Mouse (Mus musculus) megakaryocyte, embryonic 14.5 days (primary cell): ENCODE results near the gene Hba-a1. TPM values are rescaled to one million over a fixed set of nuclear protein-coding genes. Genes with fewer than 3 reads are reported as not detected.
"Not testable (repeated sequence)": the region's sequence is repeated elsewhere in the genome, so short reads cannot be mapped to it uniquely, and the experiment has no call there.

ENCODE experiments used
- H3K27me3 ChIP-seq: replicated peaks from 2 replicates; pipeline ENCODE3; 2012; ENCODE audit warnings: inconsistent platforms
- H3K36me3 ChIP-seq: replicated peaks from 2 replicates; pipeline ENCODE3; 2012; ENCODE audit warnings: low read length, inconsistent platforms, mixed read lengths
- H3K4me1 ChIP-seq: 2 replicates; pipeline ENCODE4 v1.6.1; 2012; ENCODE audit warnings: inconsistent platforms
- H3K4me3 ChIP-seq: replicated peaks from 2 replicates; pipeline ENCODE3; 2012; ENCODE audit warnings: moderate library complexity, mild to moderate bottlenecking, inconsistent platforms
- H3K9me3 ChIP-seq: 2 replicates; pipeline ENCODE4 v1.6.1; 2012; ENCODE audit warnings: inconsistent platforms
- FLI1 ChIP-seq: IDR thresholded peaks from 2 replicates; pipeline ENCODE4 v1.6.1; 2012; ENCODE audit warnings: low read length, inconsistent platforms, mixed read lengths
- GATA1 ChIP-seq: IDR thresholded peaks from 3 replicates; pipeline ENCODE4 v1.6.1; 2012; ENCODE audit warnings: mixed read lengths, low read length, inconsistent platforms, borderline replicate concordance
- polyA plus RNA-seq: library from polyadenylated mRNA; stranded (reverse); fragments of >175 nt; gene quantifications from 2 replicates; pipeline ENCODE4 v1.2.3, GENCODE M21; 2012; ENCODE audit warnings: low replicate concordance; ENCODE audit not compliant: insufficient read depth

The Hba-a1 gene
- polyA plus RNA-seq, 1 experiment: 5,345 TPM

DNA sequence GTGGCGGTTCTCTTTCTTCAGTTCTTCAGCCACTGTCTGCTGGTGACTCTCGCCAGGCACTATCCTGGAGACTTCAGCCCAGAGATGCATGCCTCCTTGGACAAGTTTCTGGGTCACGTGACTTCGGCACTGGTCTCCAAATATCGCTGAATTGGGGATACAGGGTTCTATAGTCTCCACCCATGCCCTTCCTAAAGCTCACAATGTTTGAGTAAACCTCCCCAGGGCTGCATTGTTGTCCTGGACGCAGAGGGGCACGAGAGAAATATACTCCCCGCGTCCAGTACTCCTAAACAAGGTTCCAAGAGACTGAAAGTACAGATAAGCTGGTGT lies 4.1 kb downstream of the Hba-a1 start:
- no peaks in the 10 kb centered on the region for H3K9me3 ChIP-seq
- peaks cover 35% of the 10 kb centered on the region for H3K27me3 ChIP-seq
- TF ChIP-seq FLI1 (no peak), GATA1 (no peak)
- H3K4me1 ChIP-seq: peaks cover 23% of the 10 kb centered on the region
- no peaks in the 10 kb centered on the region for H3K36me3 ChIP-seq
- H3K4me3 ChIP-seq: peak overlapping the region; percentile 85

DNA sequence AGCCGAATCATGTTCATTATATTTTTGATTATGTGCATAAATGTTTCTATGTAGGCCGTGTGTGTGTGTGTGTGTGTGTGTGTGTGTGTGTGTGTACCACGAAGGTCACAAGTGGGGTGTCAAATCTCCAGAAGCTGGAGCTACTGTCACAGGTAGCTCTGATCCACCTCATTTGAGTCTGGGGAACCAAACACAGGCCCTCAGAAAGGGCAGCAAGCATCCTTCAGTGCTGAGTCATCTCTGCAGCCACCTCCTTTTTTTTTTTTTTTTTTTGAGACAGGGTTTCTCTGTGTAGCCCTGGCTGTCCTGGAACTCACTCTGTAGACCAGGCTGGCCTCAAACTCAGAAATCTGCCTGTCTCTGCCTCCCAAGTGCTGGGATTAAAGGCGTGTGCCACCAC lies 9.5 kb downstream of the Hba-a1 start:
- H3K9me3 ChIP-seq, H3K36me3 ChIP-seq, H3K4me3 ChIP-seq: not testable (repeated sequence)
- H3K4me1 ChIP-seq: peaks cover 24% of the 10 kb centered on the region
- H3K27me3 ChIP-seq: peaks cover 41% of the 10 kb centered on the region

DNA sequence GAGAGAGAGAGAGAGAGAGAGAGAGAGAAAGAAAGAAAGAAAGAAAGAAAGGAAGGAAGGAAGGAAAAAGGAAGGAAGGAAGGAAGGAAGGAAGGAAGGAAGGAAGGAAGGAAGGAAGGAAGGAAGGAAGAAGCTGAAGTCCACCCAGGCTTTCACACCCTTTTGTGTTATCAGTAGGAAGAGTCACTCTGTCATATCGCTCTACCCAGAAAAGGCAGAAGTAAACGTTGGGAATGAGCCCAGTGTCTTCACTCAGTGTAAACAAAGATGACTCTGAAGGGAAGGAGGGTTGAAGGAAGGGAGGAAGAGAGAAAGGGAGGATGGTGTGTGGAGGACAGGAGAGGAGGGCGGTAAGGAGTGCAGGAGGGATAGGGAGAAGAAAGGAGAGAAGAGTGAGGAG lies 10.2 kb downstream of the Hba-a1 start:
- Histone ChIP-seq H3K4me1 (peaks cover 23% of the 10 kb centered on the region), H3K27me3 (peaks cover 37% of the 10 kb centered on the region)
- not testable (repeated sequence) for H3K9me3 ChIP-seq, H3K4me3 ChIP-seq, H3K36me3 ChIP-seq

DNA sequence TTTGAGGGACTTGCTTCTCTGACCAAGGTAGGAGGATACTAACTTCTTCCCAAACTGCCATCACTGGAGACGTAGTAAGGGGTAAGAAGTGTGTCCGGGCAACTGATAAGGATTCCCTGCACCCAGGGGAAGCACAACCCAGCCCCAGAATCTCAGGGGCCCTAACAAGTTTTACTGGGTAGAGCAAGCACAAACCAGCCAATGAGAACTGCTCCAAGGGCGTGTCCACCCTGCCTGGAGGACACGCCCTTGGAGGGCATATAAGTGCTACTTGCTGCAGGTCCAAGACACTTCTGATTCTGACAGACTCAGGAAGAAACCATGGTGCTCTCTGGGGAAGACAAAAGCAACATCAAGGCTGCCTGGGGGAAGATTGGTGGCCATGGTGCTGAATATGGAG lies 12.9 kb downstream of the Hba-a1 start, which contains the start of gene Hba-a2:
Gene Hba-a2 (plus strand): TSS at position 287 of the 400 bp plus-strand sequence.
- peaks cover 19% of the 10 kb centered on the region for H3K4me1 ChIP-seq

DNA sequence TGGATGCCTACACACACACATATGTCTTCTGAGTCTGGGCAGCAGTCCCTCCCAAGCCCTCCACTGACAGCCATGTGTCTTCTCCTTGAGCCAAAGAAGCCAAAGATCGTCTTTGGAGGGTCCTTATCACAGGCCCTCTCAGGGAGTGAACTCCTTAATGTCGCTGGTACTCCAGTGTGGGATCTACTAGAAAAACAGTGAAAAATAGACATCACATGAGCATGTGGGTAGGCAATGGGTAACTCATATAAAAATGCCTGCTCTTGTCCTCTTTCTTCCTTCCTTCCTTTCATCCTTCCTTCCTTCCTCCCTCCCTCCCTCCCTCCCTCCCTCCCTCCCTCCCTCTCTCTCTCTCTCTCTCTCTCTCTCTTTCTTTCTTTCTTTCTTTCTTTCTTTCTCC lies 14.1 kb downstream of the Hba-a1 start:
- Histone ChIP-seq H3K4me1 (peaks cover 15% of the 10 kb centered on the region), H3K27me3 (peaks cover 37% of the 10 kb centered on the region)
- not testable (repeated sequence) for H3K9me3 ChIP-seq, H3K36me3 ChIP-seq, H3K4me3 ChIP-seq

More for the DNA sequence above, 12.9 kb downstream of the Hba-a1 start, which contains the start of gene Hba-a2:
- H3K36me3 ChIP-seq, H3K4me3 ChIP-seq, H3K9me3 ChIP-seq: not testable (repeated sequence)
- peaks cover 31% of the 10 kb centered on the region for H3K27me3 ChIP-seq

DNA sequence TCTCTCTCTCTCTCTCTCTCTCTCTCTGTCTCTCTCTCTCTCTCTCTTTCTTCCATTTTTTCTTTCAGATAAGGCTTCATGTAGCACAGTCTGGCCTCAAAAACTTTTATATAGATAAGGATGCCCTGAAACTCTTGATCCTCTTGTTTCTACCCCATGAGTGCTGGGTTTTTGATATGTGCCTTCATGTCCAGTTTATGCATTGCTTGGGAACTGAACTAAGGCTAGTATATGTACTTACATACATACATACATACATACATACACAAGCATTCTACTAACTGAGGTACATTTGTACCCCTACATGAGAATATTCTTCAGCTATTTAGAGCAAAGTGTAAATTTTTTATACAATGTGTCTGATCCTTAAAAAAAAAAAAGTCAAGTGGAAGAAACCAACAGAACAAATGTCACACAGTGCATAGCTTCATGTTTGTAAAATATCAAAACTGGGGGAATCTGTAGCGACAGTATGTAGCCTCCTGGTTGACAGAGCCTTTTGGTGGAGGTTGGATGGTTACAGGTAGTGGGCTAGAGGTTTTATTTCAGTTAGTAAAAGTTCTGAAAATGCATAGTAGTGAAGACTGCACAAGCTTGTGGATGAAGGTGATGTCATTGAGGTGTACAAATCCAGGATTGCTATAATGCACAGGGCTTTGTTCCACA lies 14.7 kb downstream of the Hba-a1 start:
- no peaks in the 10 kb centered on the region for H3K9me3 ChIP-seq
- no peak for TF ChIP-seq FLI1
- TF ChIP-seq GATA1: no peak
- no peak overlapping the region for H3K4me3 ChIP-seq
- H3K27me3 ChIP-seq: peaks cover 39% of the 10 kb centered on the region
- peaks cover 12% of the 10 kb centered on the region for H3K4me1 ChIP-seq
- H3K36me3 ChIP-seq: no peaks in the 10 kb centered on the region

DNA sequence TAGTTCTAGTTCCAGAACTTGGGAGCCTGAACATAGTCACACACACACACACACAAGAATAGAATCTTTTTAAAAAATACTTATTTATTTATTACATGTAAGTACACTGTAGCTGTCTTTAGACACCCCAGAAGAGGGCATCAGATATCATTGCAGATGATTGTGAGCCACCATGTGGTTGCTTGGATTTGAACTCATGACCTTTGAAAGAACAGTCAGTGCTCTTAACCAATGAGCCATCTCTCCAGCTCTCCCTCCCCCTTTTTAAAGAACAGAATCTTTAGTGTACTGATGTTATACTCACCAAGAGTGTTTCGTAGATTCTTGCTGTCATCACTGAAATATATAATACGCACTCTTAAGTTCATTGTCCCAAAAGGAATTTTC lies 15.2 kb downstream of the Hba-a1 start:
- peaks cover 16% of the 10 kb centered on the region for H3K4me1 ChIP-seq
- no peaks in the 10 kb centered on the region for H3K36me3 ChIP-seq
- TF ChIP-seq FLI1 (no peak), GATA1 (no peak)
- peaks cover 43% of the 10 kb centered on the region for H3K27me3 ChIP-seq
- no peak overlapping the region for H3K4me3 ChIP-seq
- H3K9me3 ChIP-seq: no peaks in the 10 kb centered on the region

DNA sequence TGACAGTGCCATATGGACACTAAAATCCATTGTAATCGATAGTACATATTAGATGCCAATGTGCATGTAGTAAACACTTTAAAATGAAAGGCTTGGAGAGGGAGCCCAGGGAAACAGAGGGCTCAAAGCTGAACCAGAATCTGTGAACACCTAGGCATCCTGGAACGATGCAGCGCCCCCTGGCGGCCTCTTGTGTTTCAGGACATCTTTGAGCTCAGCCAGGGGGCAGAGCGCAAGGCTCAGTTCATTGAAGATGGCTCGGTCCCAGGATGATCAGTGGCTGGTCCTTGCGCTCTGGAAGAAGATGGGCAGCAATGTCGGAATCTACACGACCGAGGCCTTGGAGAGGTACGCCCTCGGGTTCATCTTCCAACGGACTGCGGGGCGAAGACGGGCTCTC lies 16.6 kb downstream of the Hba-a1 start, which contains the start of gene Hbq1a:
Gene Hbq1a (plus strand): TSS at position 205 of the 400 bp plus-strand sequence.
- H3K27me3 ChIP-seq: peaks cover 38% of the 10 kb centered on the region
- peak within 1 kb of the TSS; percentile 28 for H3K4me3 ChIP-seq
- H3K36me3 ChIP-seq: not testable (repeated sequence)

DNA sequence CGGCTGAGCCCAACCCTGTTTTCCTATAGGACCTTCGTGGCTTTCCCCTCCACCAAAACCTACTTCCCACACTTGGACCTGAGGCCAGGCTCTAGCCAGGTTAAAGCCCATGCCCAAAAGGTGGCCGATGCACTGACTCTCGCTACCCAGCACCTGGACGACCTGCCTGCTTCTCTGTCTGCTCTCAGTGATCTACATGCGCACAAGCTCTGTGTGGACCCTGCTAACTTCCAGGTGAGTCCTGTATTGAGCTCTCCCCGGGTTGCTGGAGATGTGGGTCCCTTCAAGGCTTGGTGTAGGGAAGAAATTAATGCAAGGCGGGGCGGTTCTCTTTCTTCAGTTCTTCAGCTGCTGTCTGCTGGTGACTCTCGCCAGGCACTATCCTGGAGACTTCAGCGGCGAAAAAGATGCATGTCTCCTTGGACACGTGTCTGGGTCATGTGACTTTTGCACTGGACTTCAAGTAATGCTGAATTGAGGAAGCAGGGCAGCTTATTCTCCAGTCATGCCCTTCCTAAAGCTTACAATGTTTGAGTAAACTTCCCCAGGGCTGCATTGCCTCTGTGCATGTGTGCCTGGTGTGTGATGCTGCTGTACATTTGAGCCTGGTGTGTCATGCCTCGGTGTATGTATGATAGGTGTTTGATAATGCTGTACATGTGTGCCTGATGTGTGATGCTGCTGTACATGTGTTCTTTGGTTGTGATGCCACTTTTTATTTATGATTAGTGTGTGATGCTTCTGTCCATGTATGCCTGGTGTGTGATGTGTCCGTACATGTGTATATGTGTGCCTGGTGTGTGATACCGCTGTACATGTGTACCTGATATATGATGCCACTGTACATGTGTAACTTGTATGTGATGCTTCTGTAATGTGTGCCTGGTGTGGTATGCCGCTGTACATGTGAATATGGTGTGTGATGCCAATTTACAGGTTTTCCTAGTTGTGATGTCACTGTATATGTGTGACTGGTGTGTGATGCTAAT lies 17.3 kb downstream of the Hba-a1 start:
- H3K4me1 ChIP-seq: peaks cover 8% of the 10 kb centered on the region
- H3K9me3 ChIP-seq: no peaks in the 10 kb centered on the region
- peak overlapping the region; percentile 28 for H3K4me3 ChIP-seq
- H3K36me3 ChIP-seq: no peaks in the 10 kb centered on the region
- TF ChIP-seq FLI1: no peak
- TF ChIP-seq GATA1: no peak
- H3K27me3 ChIP-seq: peaks cover 40% of the 10 kb centered on the region

More for the DNA sequence above, 16.6 kb downstream of the Hba-a1 start, which contains the start of gene Hbq1a:
- H3K4me1 ChIP-seq, H3K9me3 ChIP-seq: not testable (repeated sequence)

DNA sequence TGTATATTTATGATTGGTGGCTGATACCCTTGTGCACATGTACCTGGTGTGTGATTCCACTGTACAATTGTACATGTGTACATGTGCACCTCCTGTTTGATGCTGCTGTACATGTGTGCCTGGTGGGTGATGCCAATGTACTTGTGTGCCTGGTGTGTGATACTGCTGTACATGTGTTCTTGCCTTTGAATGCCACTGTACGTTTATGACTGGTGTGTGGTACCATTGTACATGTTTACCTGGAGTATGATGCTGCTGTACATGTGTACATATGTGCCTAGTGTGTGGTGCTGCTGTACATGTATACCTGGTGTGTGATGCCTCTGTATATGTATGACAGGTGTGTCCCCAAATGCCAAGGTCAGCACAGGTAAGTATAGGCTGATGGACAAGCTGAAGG lies 18.2 kb downstream of the Hba-a1 start:
- peak overlapping the region; percentile 65 for H3K4me3 ChIP-seq
- peaks cover 13% of the 10 kb centered on the region for H3K4me1 ChIP-seq
- H3K36me3 ChIP-seq: no peaks in the 10 kb centered on the region
- no peak for TF ChIP-seq GATA1
- TF ChIP-seq FLI1: no peak
- peaks cover 48% of the 10 kb centered on the region for H3K27me3 ChIP-seq
- no peaks in the 10 kb centered on the region for H3K9me3 ChIP-seq
